Mouse (Mus musculus) forebrain, embryonic 14.5 days (tissue): ENCODE measurements around the gene Crtac1. TPM values are rescaled to one million over a fixed set of nuclear protein-coding genes. Genes with fewer than 3 reads are reported as not detected.
A peak's percentile ranks its signal among the peaks of the same experiment; 100 is the strongest.

ENCODE experiments used
- ATAC-seq: fragments of 200-750 bp; cut with Nextera tagmentation; 2 replicates; pipeline ENCODE4 v1.8.0; 2017; ENCODE audit warnings: mild to moderate bottlenecking, moderate library complexity
- DNase-seq: peaks from one replicate; pipeline ENCODE4 v3.0.0-alpha.2; 2015; ENCODE audit warnings: low spot score
- H3K27ac ChIP-seq: fragments of 300-500 bp; sonication (generic); 2 replicates; pipeline ENCODE4 v1.5.1; 2014; ENCODE audit warnings: low read depth, mild to moderate bottlenecking, control low read depth, low read length, moderate library complexity
- H3K27me3 ChIP-seq: fragments of 300-500 bp; sonication (generic); replicated peaks from 2 replicates; pipeline ENCODE4 v1.6.1; 2014; ENCODE audit warnings: low read length, control low read depth, mixed read lengths; ENCODE audit not compliant: control insufficient read depth, insufficient read depth
- H3K36me3 ChIP-seq: fragments of 300-500 bp; sonication (generic); 2 replicates; pipeline ENCODE4 v1.6.1; 2014; ENCODE audit warnings: low read length, control low read depth; ENCODE audit not compliant: control insufficient read depth, insufficient read depth
- H3K4me1 ChIP-seq: fragments of 300-500 bp; sonication (generic); 2 replicates; pipeline ENCODE4 v1.6.1; 2014; ENCODE audit warnings: antibody characterized with exemption, low read length, control low read depth; ENCODE audit not compliant: control insufficient read depth, insufficient read depth
- H3K4me2 ChIP-seq: fragments of 300-500 bp; sonication (generic); 2 replicates; pipeline ENCODE4 v1.6.1; 2014; ENCODE audit warnings: mild to moderate bottlenecking, control low read depth, low read length
- H3K4me3 ChIP-seq: fragments of 300-500 bp; sonication (generic); 2 replicates; pipeline ENCODE4 v1.5.1; 2014; ENCODE audit warnings: low read depth, low read length, control low read depth
- H3K9ac ChIP-seq: fragments of 300-500 bp; sonication (generic); 2 replicates; pipeline ENCODE4 v1.6.1; 2014; ENCODE audit warnings: mild to moderate bottlenecking, low read length, control low read depth, moderate library complexity
- H3K9me3 ChIP-seq: fragments of 300-500 bp; sonication (generic); replicated peaks from 2 replicates; pipeline ENCODE4 v1.6.1; 2016; ENCODE audit warnings: low read length, control low read depth, mixed read lengths; ENCODE audit not compliant: control insufficient read depth
- WGBS: fragments of 180-500 bp; shearing (Covaris S2); extraction: QIAGEN DNeasy Blood & Tissue Kit; methylation state at CpG from one replicate; pipeline ENCODE4 v1.1.7; 2014; 5-methylcytosine and 5-hydroxymethylcytosine counted together
- polyA plus RNA-seq: library from polyadenylated mRNA; unstranded; fragments of >200 nt; fragmentation: Nextera tagmentation; extraction: Ambion mirVana; gene quantifications from 2 replicates; pipeline ENCODE4 v1.2.1, GENCODE M21; 2014

Gene Crtac1
- polyA plus RNA-seq, 1 experiment from 2014 or later, result 17.3 TPM

GRCm38 (mm10) chr19:42380321-42380980, 51.1 kb downstream of the Crtac1 start:
- peak; percentile 73 for ATAC-seq
- H3K9me3 ChIP-seq, result no peaks in the 10 kb centered on the region
- DNase-seq, result peak; percentile 73
- peak overlapping the region; percentile 57 for H3K9ac ChIP-seq
- peak overlapping the region; percentile 21 for H3K4me3 ChIP-seq
- WGBS, result 1% methylated on average over 26 of the region's 26 CpGs
- H3K27me3 ChIP-seq, result no peaks in the 10 kb centered on the region
- peak overlapping the region; percentile 57 for H3K4me2 ChIP-seq
- peaks cover 14% of the 10 kb centered on the region for H3K4me1 ChIP-seq
- peak overlapping the region; percentile 62; the same call in 1 of the 2 replicates for H3K27ac ChIP-seq
- no peaks in the 10 kb centered on the region for H3K36me3 ChIP-seq

- H3K4me3 ChIP-seq, result no peak overlapping the region
- H3K4me2 ChIP-seq, result no peak overlapping the region
- ATAC-seq, result no peak
- no peak overlapping the region; the same call in 1 of the 2 replicates for H3K27ac ChIP-seq
- WGBS, result 46% methylated on average over 8 of the region's 8 CpGs
- H3K27me3 ChIP-seq, result no peaks in the 10 kb centered on the region
- no peak overlapping the region for H3K9ac ChIP-seq
- H3K9me3 ChIP-seq, result no peaks in the 10 kb centered on the region
- DNase-seq, result no peak
- H3K36me3 ChIP-seq, result no peaks in the 10 kb centered on the region
- peaks cover 9% of the 10 kb centered on the region for H3K4me1 ChIP-seq
These were observed 51.8 kb downstream of the Crtac1 start for GRCm38 (mm10) chr19:42379798-42380197.

- Histone ChIP-seq H3K9ac (no peak overlapping the region), H3K27ac (no peak overlapping the region), H3K36me3 (no peaks in the 10 kb centered on the region), H3K27me3 (no peaks in the 10 kb centered on the region), H3K9me3 (no peaks in the 10 kb centered on the region), H3K4me2 (no peak overlapping the region), H3K4me3 (no peak overlapping the region), H3K4me1 (peaks cover 9% of the 10 kb centered on the region)
- DNase-seq (no peak), ATAC-seq (no peak)
- WGBS, result 85% methylated on average over 3 of the region's 3 CpGs
These were observed 54.4 kb downstream of the Crtac1 start for GRCm38 (mm10) chr19:42377206-42377605.

GRCm38 (mm10) chr19:42363551-42363950, 68.0 kb downstream of the Crtac1 start:
- no peak overlapping the region for H3K9ac ChIP-seq
- H3K36me3 ChIP-seq, result no peaks in the 10 kb centered on the region
- no peaks in the 10 kb centered on the region for H3K9me3 ChIP-seq
- no peak for ATAC-seq
- H3K4me3 ChIP-seq, result no peak overlapping the region
- H3K4me1 ChIP-seq, result no peaks in the 10 kb centered on the region
- WGBS, result 96% methylated on average over 4 of the region's 4 CpGs
- H3K27me3 ChIP-seq, result no peaks in the 10 kb centered on the region
- no peak for DNase-seq
- no peak overlapping the region for H3K27ac ChIP-seq
- no peak overlapping the region for H3K4me2 ChIP-seq

- WGBS, result 43% methylated on average over 7 of the region's 7 CpGs
- no peaks in the 10 kb centered on the region for H3K36me3 ChIP-seq
- H3K9ac ChIP-seq, result no peak overlapping the region
- H3K4me3 ChIP-seq, result no peak overlapping the region
- no peak for DNase-seq
- no peak for ATAC-seq
- H3K9me3 ChIP-seq, result no peaks in the 10 kb centered on the region
- H3K27me3 ChIP-seq, result no peaks in the 10 kb centered on the region
- no peak overlapping the region for H3K4me2 ChIP-seq
- H3K4me1 ChIP-seq, result no peaks in the 10 kb centered on the region
- no peak overlapping the region for H3K27ac ChIP-seq
These were observed 73.2 kb downstream of the Crtac1 start for GRCm38 (mm10) chr19:42358406-42358805.

GRCm38 (mm10) chr19:42356854-42357253, 74.7 kb downstream of the Crtac1 start:
- no peak for ATAC-seq
- Histone ChIP-seq H3K4me2 (no peak overlapping the region), H3K36me3 (no peaks in the 10 kb centered on the region), H3K27me3 (no peaks in the 10 kb centered on the region), H3K9ac (no peak overlapping the region), H3K4me3 (no peak overlapping the region), H3K4me1 (no peaks in the 10 kb centered on the region), H3K27ac (no peak overlapping the region), H3K9me3 (no peaks in the 10 kb centered on the region)
- DNase-seq, result no peak
- 84% methylated on average over 5 of the region's 5 CpGs for WGBS

- H3K27me3 ChIP-seq, result no peaks in the 10 kb centered on the region
- no peaks in the 10 kb centered on the region for H3K36me3 ChIP-seq
- 95% methylated on average over 16 of the region's 16 CpGs for WGBS
- no peak overlapping the region for H3K27ac ChIP-seq
- H3K4me1 ChIP-seq, result no peaks in the 10 kb centered on the region
- DNase-seq (no peak), ATAC-seq (no peak)
- no peak overlapping the region for H3K4me2 ChIP-seq
- no peak overlapping the region for H3K4me3 ChIP-seq
- H3K9ac ChIP-seq, result no peak overlapping the region
- no peaks in the 10 kb centered on the region for H3K9me3 ChIP-seq
These were observed 76.1 kb downstream of the Crtac1 start for GRCm38 (mm10) chr19:42355476-42355875.

- H3K4me1 ChIP-seq, result no peaks in the 10 kb centered on the region
- DNase-seq, result peak; percentile 42
- H3K27me3 ChIP-seq, result no peaks in the 10 kb centered on the region
- H3K9me3 ChIP-seq, result no peaks in the 10 kb centered on the region
- WGBS, result 53% methylated on average over 6 of the region's 6 CpGs
- ATAC-seq, result no peak
- no peaks in the 10 kb centered on the region for H3K36me3 ChIP-seq
- no peak overlapping the region for H3K9ac ChIP-seq
- no peak overlapping the region for H3K4me3 ChIP-seq
- no peak overlapping the region for H3K4me2 ChIP-seq
- no peak overlapping the region for H3K27ac ChIP-seq
These were observed 90.4 kb downstream of the Crtac1 start for GRCm38 (mm10) chr19:42341183-42341582.

- H3K4me3 ChIP-seq, result no peak overlapping the region
- peak; percentile 64 for DNase-seq
- ATAC-seq, result peak; percentile 46; the same call in 1 of the 2 replicates
- no peak overlapping the region for H3K9ac ChIP-seq
- WGBS, result 27% methylated on average over 9 of the region's 9 CpGs
- no peak overlapping the region for H3K4me2 ChIP-seq
- no peaks in the 10 kb centered on the region for H3K27me3 ChIP-seq
- H3K36me3 ChIP-seq, result no peaks in the 10 kb centered on the region
- no peak overlapping the region for H3K27ac ChIP-seq
- no peaks in the 10 kb centered on the region for H3K9me3 ChIP-seq
- no peaks in the 10 kb centered on the region for H3K4me1 ChIP-seq
These were observed 99.4 kb downstream of the Crtac1 start for GRCm38 (mm10) chr19:42332081-42332736.
